Mouse (Mus musculus): Measurements from ENCODE around the gene Abca9. TPM values are rescaled to one million over a fixed set of nuclear protein-coding genes. Genes with fewer than 3 reads are reported as not detected.

Abca9 gene
- total RNA-seq (2021), result 10 to 100 TPM in 1 of 2 experiments, 1 to 10 TPM in 1; 8.4 to 12.9 TPM
- long read RNA-seq, experiment 1, full-length matches to known transcripts, result 1 of 3 reads
- long read RNA-seq, experiment 1, partial matches to known transcripts, result 1 of 3 reads
- long read RNA-seq, experiment 1, other reads (novel, unspliced or antisense), result 1 of 3 reads
- long read RNA-seq, experiment 2, partial matches to known transcripts, result 4 of 6 reads
- long read RNA-seq, experiment 2, other reads (novel, unspliced or antisense), result 2 of 6 reads

DNA sequence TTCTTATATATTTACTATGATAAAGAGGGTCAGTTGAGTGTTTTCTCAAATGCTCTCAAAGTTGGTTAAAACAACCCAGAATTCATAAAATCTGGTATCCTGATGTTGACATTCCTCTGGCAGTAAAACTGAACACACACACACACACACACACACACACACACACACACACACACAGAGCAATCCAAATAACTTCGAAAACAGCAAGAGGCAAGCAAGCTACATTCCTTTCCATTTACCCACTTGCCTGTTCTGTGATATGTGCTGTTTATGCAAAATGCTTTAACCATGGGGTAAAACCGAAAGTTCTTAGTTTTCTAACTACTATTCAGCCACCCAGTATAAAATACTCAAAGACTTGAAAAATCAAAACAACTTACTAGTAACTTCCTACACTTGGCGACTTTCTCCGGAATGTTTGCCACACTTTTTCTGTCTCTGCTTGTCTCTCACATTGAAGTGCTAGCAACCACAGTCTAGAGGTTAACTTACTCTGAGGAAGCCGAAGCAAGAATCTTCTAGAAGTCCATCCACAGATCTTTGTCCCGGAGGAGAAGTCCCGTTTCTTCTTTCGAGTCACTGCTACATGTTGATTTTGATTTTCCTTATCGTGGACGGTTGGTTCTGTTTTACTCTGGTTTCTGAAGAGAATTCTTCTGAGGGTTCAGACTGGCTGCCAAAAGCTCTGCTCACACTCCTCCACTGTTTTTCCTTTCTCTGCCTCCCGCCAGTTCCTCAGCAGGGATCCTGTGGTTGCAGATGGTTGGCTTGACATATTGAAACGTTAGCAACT is at the start of gene Abca9:
Gene Abca9, minus strand, starts transcription at position 738 of the 793 bp plus-strand sequence.
- peak; percentile 44 for DNase-seq (ENCODE audit: low spot score)

DNA sequence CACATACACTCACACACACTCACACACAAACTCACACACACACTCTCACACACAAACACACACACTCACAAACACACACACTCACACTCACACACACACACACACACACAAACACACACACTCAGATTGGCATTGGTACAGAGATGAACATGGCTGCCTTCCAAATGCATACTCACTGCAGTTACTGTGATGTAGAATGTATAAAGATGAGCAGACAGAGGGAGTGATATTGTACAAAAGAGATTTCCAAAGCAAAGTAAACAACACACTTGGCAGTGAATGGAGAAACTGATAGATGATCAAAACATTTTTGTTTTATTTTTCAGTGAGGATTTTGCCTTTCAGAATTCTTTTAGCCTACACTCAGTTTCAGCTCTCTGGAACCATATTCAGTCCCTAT is 49.1 kb upstream of the Abca9 start:
- no peak for DNase-seq (ENCODE audit: low spot score)

DNA sequence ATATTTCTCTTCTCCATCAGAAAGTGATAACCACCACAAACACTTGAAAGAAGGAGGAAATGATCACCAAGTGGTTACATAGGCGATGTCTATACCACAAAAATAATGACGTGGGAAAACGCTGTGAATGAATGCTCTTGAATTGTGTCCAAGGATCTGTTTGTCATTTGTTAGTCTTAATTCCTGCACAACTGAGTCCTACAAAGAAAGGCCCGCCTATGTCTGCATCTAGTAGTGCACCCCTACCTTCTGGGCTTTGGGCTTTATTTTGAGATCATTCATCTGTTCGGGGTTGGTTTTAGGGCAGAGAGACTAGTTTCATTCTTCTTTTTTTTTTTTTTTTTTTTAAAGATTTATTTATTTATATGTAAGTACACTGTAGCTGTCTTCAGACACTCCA is 35.9 kb upstream of the Abca9 start:
- no peak for DNase-seq (ENCODE audit: low spot score)

DNA sequence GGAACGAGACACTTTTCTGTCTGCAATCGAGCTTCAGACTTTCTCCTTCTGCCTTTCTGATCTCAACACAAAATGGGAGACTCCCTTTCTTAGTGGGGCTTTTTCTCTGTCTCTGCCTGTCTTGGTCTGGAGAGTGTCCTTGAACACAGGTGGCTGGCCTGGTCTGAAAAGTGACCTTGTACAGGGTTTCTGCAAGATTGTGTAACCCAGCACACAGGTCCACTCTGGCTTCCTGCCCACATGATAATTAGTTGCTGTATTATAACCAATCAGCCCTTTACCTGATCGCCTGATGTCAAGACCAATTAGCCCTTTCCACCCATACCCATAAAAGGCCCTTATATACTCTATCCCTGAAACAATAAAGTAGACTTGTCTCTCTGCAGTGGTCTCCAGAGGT is 30.9 kb upstream of the Abca9 start:
- DNase-seq (ENCODE audit: low spot score), result no peak

DNA sequence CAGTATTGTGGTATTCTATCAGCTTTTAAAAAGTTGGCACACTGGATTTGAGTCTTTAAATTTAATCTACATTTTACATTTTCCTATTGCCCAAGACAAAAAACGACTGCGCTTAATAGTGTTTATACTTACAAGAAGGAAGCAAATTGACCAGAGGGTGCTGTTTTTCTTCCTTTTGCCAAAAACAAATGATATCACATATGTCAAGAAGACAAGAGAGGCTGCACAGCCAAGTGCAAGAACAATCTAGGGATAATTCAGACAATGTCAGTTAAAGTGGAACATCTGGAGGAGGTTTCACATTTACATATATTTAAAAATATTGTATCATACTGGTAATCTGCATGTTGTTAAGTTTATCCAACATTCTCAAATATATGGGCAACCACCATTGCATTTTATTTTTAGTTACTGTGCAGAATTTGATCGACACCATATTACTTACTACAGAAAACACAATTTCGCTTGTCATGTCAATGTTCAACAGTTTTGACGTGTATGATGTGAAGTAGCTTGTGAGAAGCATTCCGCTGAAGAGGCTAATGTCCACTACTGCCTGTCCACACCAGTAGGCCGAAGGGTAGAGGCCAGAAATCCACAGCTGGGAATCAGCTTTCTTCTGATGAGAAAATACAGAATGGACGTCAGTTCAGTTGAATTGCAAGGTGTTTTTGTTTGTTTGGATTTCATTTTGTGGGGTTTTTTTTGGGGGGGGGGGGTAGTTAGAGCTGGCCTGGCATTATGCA is 28.7 kb upstream of the Abca9 start:
- no peak for DNase-seq (ENCODE audit: low spot score)

DNA sequence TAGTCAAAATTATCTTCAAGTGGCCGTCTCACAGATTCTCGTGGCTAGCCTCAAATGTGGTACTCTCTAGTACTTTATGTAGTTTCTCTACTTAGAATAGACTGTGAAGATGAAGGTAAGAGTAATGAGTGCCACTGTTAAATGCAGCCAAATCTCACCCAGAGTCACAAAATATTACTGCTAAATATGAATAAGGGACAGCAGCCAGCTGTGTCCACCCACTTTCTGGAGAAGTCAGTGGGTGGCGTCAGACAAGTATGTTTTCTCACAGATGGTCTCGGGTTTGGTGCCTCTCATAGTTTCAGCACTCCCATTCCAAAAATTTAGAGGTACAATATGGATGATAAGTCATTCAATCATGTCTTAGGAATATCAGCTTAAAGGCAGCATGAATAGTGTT is 27.3 kb upstream of the Abca9 start:
- DNase-seq (ENCODE audit: low spot score), result no peak

DNA sequence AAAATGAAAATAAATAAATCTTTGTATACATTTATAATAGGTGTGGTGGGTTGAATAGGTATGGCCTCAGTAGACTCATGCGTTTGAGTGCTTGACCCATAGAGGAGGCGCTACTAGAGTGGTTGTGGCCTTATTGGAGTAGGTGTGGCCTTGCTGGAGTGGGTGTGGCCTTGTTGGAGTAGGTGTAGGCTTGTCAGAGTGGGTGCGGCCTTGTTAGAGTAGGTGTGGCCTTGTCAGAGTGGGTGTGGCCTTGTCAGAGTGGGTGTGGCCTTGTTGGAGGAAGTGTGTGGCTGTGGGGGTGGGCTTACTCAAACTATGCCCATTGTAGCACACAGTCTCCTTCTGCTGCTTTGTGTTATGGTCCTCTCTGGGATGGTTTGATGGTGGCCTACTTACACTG is 3.2 kb upstream of the Abca9 start:
- no peak for DNase-seq (ENCODE audit: low spot score)

DNA sequence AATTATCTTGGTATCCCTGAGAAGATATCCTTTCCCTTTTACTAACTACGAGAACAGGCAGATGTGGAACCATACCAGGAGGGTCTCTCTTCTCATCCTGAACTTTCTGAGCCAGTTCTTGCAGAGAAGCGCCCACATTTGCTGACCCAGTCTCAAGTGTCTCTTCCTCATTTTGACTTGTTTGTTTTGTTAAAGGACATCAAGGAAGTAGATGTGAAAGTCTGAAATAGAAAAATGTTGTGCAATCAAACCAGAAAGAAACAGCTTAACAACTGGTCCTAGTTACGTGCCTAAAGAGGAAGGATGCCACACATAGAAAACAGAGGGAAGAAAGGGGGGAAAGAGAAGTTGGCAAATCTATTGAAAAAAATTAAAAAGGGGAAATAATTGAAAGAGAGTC is 2.2 kb downstream of the Abca9 start:
- no peak for DNase-seq (ENCODE audit: low spot score)

DNA sequence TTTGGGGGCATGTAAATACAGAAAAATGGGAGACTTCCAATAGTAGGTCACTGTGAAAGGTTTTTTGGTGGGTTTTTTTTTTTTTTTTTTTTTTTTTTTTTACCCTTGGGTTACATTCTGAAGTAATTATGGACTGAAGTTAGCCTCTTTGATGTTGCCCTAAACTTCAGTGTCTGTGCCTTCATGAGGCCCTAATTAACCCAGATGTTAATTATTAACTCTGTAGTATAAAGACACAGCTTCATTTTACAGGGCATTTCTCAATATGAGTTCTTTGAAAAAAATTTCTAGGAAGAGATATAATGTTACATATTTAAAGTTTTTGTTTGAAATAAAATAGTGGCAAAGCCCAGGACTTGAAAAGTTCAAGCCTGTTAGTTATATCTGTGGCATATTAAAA is 2.6 kb downstream of the Abca9 start:
- no peak for DNase-seq (ENCODE audit: low spot score)

DNA sequence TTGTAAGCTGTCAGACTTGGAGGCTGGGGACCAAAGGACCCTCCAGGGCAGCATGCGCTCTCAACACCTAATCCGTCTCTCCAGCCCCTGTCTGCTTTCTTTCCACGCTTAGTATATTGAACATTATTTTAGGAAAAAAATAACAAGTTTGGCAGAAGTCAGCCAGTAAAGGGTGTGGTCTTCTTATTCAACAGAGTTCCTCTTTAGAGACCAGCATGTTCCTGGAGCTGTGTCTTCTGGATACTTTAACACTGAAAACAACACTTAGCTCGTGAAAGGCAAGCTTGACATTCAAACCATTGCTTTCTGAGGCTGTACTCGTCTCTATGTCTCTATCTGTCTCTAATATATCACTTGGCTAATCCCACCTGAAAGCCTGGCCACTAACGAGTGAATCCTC is 10.9 kb downstream of the Abca9 start:
- DNase-seq (ENCODE audit: low spot score), result no peak

DNA sequence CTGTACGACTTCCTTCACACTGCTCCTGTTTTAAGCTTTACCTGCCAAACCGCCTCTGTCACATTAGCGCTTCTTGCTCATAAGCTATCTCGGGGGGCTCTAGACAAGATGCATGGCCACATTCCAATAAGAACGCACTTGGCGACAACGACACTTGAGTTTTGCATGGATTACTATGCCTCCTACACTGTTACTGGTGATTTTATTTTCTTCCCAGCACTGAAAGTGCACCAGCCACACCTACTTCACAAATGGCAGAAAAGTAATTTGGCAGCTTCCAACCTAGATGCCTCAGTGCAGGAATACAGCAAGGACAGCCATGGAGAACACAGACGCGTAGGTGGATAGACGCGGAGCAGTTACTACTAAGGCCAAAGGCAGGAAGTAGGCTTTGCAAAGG is 12.0 kb downstream of the Abca9 start:
- DNase-seq (ENCODE audit: low spot score), result no peak

DNA sequence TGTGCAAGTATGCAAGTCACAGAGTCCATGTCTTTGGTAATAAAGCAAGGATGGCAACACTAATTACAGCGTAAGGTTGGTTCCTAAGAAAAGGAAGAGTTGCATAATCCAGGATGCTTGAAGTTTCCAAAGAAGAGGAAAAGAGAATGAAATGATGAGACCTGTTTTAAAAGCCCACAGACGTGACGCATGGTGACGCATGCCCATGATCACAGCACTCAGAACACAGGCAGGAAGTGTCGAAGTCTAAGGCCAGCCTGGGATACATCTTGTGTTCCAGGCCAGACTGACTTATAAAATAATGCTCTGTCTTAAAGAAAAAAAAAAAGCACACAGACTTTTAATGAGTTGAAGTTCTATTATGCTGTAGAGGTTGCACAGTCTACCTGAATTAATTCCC is 20.4 kb downstream of the Abca9 start:
- no peak for DNase-seq (ENCODE audit: low spot score)

DNA sequence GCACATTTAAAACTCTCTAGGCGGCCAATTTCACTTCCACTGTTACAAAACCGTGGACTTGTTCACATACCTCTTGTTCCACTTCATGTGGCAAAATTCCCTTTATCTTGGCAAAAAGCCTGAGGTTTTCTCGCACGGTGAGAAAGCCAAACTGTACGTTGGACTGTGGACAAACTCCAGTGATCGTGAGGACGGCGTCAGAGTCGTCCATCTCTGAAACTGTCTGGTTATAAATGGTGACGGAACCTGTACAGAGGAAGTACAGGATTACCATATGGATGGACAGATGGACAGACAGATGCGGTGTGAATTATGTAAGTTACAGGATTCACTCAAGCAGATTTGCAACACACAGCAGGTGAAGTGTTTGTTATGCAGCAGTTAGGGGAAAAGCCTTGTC is 22.6 kb downstream of the Abca9 start:
- DNase-seq (ENCODE audit: low spot score), result no peak

DNA sequence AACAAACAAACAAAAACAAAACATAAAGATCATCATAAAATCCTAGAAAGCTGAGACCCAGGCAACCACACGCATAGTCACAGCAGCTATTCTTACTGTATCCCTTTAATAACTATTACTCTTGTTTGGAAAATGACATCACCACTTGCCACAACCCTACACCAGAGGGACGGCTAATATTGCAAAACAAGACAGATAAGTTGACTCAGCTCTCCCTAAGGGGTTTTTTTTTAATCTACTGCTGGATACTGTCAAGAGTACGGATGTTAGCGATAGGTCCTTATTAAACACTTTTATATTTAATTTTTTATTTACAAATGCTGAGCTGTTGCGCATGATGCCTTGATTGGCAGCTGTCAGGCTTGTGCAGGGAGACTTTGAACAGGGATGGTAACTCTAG is 37.2 kb downstream of the Abca9 start:
- peak; percentile 21 for DNase-seq (ENCODE audit: low spot score)

DNA sequence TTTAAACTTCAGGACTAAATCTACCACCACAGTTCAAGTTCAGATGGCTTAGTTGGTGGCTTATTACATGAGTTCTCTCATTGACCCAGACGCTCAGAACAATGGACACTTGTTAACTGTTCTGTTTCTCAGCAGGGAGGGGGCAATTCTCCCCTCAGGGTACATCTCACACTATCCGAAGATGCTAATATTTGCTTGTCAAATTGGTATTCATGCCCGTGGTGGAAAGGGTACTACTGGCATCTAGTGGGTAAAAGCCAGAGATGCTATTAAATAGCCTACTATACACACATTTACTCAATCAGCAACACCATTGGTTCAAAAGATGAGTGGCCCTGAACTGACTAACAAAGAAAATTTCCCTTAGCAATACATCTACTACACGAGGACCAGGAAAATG is 56.9 kb downstream of the Abca9 start:
- no peak for DNase-seq (ENCODE audit: low spot score)

DNA sequence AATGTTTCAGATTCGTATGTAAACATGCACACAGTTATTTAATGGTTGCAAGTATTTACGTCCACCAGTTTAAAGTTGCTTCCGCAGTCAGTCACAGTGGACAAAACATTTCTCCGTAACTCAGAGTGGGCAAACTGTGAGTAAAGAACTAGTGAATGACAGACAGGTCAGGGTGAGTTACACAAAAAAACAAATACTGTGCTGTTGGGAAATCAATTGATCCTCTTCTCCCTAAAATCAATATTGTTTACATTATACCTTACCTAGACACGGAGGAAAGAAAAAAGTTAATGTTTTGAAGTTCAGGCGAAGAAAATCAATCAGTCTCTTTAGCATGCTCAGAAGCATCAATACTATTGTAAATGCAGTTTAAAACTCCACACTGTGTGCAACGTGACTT is 66.6 kb downstream of the Abca9 start:
- no peak for DNase-seq (ENCODE audit: low spot score)

DNA sequence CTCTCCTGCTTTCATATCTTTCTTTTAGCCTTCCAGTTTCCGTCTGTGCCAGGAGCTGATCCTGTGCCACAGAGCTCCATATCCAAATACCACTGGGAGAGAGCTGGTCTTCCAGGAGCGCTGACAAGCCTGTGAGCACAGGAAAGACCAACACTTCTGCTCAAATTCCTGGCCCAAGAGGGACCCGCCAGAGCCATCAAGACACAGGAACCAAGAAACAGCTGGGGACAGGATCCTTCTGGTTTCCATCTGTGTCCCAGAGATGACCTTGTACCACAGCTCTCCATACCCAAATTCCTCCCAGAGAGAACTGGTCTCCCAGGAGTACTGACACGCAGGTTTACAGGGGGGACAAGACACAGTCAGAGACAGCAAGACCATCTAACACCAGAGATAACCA is 69.1 kb downstream of the Abca9 start:
- no peak for DNase-seq (ENCODE audit: low spot score)

DNA sequence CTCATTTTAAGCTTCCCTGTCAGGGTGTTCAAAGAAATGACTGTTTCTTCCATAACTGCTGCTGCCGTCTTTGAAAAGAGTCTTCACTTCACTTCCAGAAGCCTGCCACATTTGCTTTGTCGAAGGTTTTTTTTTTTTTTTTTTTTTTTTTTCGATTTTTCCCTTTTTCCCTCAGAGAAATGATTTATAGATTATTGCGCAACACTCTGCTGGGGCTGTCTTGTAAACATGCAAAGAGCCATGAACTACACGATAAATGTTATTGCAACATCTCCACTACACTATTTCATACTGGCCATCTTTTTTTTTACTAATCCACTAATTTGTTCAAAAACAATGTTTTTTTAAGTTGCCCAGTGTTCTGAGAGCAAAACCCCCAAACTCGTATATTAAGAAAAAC is 70.5 kb downstream of the Abca9 start:
- no peak for DNase-seq (ENCODE audit: low spot score)

DNA sequence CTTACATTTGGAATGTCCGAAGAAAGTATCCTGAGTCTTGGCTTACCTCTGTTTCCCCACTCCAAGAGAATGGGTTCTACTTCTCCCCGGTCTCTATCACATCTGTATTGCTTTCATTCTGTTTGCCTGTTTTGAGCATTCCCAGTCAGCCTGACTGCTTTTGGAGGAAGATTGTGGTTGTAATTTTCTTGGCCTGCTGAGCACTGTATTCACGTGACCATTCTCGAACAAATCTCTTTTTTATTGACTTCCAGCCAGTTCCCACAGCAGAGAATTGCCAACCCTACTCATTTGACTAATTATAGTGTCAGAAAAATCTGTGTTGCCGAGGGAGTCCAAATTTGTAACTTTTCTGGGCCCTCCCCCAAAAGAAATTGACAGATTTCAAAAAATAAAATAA is 72.1 kb downstream of the Abca9 start, which contains the start of gene Abca8a:
Gene Abca8a, minus strand, starts transcription at position 121 of the 400 bp plus-strand sequence.
- DNase-seq (ENCODE audit: low spot score), result peak; percentile 53

DNA sequence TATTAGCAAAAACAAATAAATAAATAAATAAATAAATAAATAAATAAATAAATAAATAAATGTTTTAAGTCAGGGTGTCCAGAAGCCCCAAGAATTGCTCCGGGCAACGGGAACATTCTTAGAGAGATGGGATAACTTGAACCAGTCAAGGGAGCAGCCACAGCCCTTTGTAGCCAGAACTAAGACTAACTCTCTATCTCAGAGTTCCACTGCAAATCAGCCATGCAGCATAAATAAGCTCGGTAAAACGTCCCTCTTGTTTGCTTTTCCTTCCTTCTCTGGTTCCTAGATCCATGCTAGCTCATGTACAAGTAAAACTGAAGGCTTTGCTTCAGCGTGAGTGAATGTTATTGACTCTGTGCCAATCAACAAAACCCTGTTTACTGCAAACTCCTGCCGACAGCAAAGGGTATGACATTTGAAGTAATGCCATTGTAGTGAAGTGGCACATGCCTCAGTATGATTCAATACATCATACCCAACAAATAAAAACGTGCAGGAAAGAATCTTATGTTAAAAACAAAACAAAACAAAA is 73.1 kb downstream of the Abca9 start:
- no peak for DNase-seq (ENCODE audit: low spot score)

DNA sequence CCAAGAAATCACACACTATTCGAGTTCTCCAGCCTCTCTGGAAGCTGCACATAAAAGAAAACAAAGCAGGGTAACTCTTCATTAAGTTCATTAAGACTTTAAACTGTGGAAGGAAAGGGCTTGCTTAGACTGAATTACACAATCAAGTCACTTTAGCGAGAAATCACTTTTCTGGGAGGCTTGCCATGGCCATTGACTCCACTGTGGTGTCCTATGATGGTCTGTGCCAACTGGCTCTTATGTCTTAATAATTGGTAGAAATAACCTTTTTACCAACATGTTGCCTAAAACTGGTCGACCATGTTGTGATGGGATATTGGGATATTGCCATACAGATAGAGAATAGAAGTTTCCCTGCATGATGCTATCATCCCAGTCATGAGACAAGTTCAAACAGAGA is 73.8 kb downstream of the Abca9 start:
- DNase-seq (ENCODE audit: low spot score), result peak; percentile 58

DNA sequence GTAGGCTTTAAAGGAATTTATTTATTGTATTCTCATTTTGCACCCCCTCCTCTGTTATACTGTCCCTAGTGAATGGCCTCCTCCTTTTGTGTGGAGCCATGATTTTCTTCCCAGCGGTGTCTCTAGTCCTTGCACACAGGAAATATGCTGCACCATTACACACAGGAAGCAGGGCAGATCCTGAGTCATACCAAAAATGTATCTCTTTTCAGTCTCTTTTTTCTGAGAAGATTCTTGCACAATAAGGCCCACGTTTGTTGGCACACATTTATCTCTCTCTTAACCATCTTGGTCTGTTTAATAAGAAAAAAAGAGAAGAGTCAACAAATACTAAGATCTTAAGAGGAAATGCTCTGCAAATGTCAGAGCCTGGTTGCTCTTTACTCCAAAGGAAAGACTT is 76.7 kb downstream of the Abca9 start:
- no peak for DNase-seq (ENCODE audit: low spot score)
